Mouse (Mus musculus) bone marrow, adult 2 months (tissue): Measurements from ENCODE around the gene Rabgap1l. TPM values are rescaled to one million over a fixed set of nuclear protein-coding genes. Genes with fewer than 3 reads are reported as not detected.

Experiments used
- H3K27ac ChIP-seq: fragments of 200-500 bp; 2 replicates; pipeline ENCODE4 v1.5.1; 2012; ENCODE audit warnings: low read depth, mild to moderate bottlenecking, control low read depth, inconsistent platforms, low read length; ENCODE audit not compliant: control insufficient read depth, poor library complexity, insufficient read depth
- H3K4me1 ChIP-seq: fragments of 200-500 bp; 2 replicates; pipeline ENCODE4 v1.6.1; 2011; ENCODE audit warnings: low read length; ENCODE audit not compliant: control insufficient read depth, insufficient read depth
- H3K4me3 ChIP-seq: fragments of 200-500 bp; replicated peaks from 2 replicates; pipeline ENCODE3; 2011; ENCODE audit warnings: mild to moderate bottlenecking, low read depth, low read length, control low read depth; ENCODE audit not compliant: control insufficient read depth
- CTCF ChIP-seq: fragments of 200-500 bp; IDR thresholded peaks from 2 replicates; pipeline ENCODE4 v1.5.1; 2011; ENCODE audit warnings: low read length, control low read depth; ENCODE audit not compliant: control insufficient read depth, insufficient read depth
- POLR2A ChIP-seq: fragments of 200-500 bp; IDR thresholded peaks from 2 replicates; pipeline ENCODE4 v1.6.1; 2011; ENCODE audit warnings: low read depth, mild to moderate bottlenecking, control low read depth, low read length, borderline replicate concordance; ENCODE audit not compliant: control insufficient read depth
- WGBS: fragments of 180-500 bp; shearing (Covaris S2); methylation state at CpG from one replicate; pipeline ENCODE4 v1.1.7; 2018; 5-methylcytosine and 5-hydroxymethylcytosine counted together
- polyA plus RNA-seq: library from polyadenylated mRNA; stranded (reverse); fragments of >200 nt; gene quantifications from 2 replicates; pipeline ENCODE4 v1.2.4, GENCODE M21; 2011; ENCODE audit warnings: low replicate concordance; ENCODE audit not compliant: missing spikeins, insufficient read depth, insufficient read length

Rabgap1l gene
- polyA plus RNA-seq, 1 experiment = 73.4 TPM

DNA sequence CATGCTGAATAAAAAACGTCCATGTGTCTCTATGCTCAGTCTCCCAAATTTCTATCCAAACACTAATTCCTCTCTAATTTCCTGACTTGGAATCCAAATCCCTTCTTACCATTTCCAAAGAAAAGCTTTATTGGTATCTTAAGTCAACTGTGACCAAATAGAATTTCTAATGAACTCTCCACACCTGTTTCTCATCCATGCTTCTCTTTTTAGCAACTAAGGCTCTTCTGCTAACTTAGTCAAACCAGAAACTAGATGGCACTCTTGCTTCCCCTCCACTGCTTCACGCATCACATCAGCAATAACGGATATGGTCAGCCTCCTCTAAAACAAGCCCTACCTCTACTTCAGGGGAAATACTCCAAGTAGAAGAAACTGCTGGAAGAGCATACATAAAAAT is 49.0 kb downstream of the Rabgap1l start:
- no peak for TF ChIP-seq CTCF
- TF ChIP-seq POLR2A = no peak
- WGBS = 30% methylated on average over 3 of the region's 3 CpGs
- H3K4me3 ChIP-seq = no peak overlapping the region
- no peak overlapping the region for H3K27ac ChIP-seq
- no peaks in the 10 kb centered on the region for H3K4me1 ChIP-seq

DNA sequence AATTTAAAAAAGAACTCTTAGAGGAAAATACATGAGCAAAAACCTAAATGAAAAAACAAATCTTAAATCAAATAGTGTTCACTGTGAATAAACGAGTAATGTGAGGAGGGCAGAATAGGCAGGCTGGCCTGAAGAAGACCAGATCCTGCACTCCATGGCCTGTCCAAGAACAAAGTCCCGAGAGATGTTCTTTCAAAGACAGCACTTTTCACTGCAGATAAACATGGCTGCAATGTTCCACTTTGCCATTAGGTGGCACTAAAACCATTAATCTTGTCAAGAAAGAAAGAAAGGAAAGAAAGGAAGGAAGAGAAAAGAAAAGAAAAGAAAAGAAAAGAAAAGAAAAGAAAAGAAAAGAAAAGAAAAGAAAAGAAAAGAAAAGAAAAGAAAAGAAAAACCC is 49.8 kb downstream of the Rabgap1l start:
- 5% methylated on average over 2 of the region's 2 CpGs for WGBS

GRCm38 (mm10) chr1:160740650-160741049 is 52.4 kb downstream of the Rabgap1l start:
- H3K27ac ChIP-seq = no peak overlapping the region
- WGBS = 72% methylated on average over 2 of the region's 2 CpGs

More for the DNA sequence above, 49.8 kb downstream of the Rabgap1l start:
- Histone ChIP-seq H3K4me3 (no peak overlapping the region), H3K27ac (no peak overlapping the region), H3K4me1 (no peaks in the 10 kb centered on the region)
- TF ChIP-seq POLR2A (no peak), CTCF (no peak)

DNA sequence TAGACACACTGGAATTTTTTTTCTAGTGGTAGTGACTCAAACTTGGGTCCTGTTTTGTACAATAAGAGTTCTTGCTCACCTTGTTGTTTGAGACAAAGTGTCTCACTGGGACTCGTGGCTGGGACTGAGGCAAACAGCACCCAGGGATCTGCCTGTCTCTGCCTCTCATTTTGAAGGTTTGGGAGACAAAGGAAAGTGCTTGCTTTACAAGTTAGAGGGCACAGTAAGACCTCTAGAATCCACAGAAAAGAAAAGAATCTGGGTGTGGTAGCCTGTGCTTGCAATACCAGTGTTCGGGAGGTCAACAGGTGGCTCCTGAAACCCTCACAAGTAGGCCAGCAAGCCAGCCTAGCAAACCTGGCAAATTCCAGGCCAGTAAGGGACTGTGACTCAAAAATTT is 58.3 kb downstream of the Rabgap1l start:
- Histone ChIP-seq H3K4me1 (no peaks in the 10 kb centered on the region), H3K27ac (no peak overlapping the region), H3K4me3 (no peak overlapping the region)
- TF ChIP-seq CTCF (no peak), POLR2A (no peak)
- 80% methylated on average over 2 of the region's 2 CpGs for WGBS

More at GRCm38 (mm10) chr1:160740650-160741049, 52.4 kb downstream of the Rabgap1l start:
- Histone ChIP-seq H3K4me1 (no peaks in the 10 kb centered on the region), H3K4me3 (no peak overlapping the region)
- TF ChIP-seq CTCF (no peak), POLR2A (no peak)

DNA sequence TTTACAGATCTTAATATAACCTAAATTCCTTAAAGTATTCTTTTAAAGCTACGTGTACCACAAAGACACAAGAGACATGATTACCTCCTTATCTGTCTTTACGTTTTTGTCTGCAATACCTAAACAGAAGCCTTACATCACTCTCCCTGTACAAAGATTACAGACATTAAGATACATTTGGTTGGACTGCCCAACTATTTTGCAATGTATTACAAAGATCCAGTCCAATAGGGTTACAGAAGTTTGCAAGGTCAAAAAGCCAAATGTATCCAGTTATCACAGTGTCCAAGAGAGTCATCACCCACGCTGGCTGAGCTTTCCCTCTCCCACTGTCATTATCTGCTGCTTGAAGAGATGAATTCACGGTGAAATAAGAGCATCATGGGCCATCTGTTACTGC is 63.1 kb downstream of the Rabgap1l start:
- no peak for TF ChIP-seq CTCF
- no peak for TF ChIP-seq POLR2A
- H3K4me1 ChIP-seq = no peaks in the 10 kb centered on the region
- no peak overlapping the region for H3K27ac ChIP-seq
- no peak overlapping the region for H3K4me3 ChIP-seq
- 66% methylated on average over 4 of the region's 4 CpGs for WGBS

GRCm38 (mm10) chr1:160717742-160718141 is 75.3 kb downstream of the Rabgap1l start:
- no peak overlapping the region for H3K27ac ChIP-seq
- WGBS = 28% methylated on average over 3 of the region's 3 CpGs
- no peak overlapping the region for H3K4me3 ChIP-seq
- no peak for TF ChIP-seq POLR2A
- no peak for TF ChIP-seq CTCF
- H3K4me1 ChIP-seq = no peaks in the 10 kb centered on the region

DNA sequence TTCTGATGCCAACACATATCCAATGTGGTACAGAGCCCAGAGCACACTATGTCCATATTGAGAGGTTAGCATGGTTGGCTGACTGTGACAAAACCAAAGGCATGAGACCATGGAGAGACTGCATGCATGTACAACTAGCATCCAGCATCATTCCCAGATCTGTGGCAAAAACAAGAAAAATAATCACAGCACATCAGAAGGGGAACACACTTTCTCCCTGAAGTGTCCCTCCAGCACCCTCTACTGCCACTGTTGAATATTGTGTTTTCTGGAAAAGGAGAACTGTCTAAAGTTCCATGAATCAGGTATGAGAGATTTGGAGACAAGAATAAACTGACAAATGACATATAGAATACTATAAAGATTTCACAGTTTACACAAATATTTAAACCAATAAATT is 78.3 kb downstream of the Rabgap1l start:
- TF ChIP-seq POLR2A (no peak), CTCF (no peak)
- Histone ChIP-seq H3K4me3 (no peak overlapping the region), H3K27ac (no peak overlapping the region), H3K4me1 (no peaks in the 10 kb centered on the region)

DNA sequence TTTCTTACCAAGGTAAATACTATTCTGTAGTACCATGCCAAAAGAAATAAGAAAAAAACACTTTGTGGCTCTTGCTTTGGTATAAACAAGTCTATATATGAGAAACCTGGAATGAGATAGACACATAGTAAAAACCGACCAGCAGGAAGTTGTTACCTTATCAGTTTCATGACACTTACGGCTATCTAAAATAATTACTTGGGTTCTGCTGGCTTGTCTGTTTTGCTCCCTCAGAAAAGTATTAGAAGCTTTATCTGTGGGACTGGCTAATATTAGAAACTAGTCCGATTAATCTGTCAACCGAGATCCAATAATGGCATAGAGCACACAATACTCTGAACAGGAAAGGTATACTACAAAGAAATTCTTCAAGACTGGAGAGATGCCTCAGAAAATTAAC is 79.1 kb downstream of the Rabgap1l start:
- no peak overlapping the region for H3K27ac ChIP-seq
- TF ChIP-seq CTCF (no peak), POLR2A (no peak)
- WGBS = 58% methylated on average over 4 of the region's 4 CpGs
- no peaks in the 10 kb centered on the region for H3K4me1 ChIP-seq
- no peak overlapping the region for H3K4me3 ChIP-seq

GRCm38 (mm10) chr1:160713383-160713782 is 79.6 kb downstream of the Rabgap1l start:
- 87% methylated on average over 1 of the region's 1 CpGs for WGBS
- TF ChIP-seq POLR2A (no peak), CTCF (no peak)

More at GRCm38 (mm10) chr1:160713383-160713782, 79.6 kb downstream of the Rabgap1l start:
- H3K4me1 ChIP-seq = no peaks in the 10 kb centered on the region
- no peak overlapping the region for H3K27ac ChIP-seq
- H3K4me3 ChIP-seq = no peak overlapping the region
